Mouse (Mus musculus) thymus, postnatal 14 days (tissue): ENCODE measurements around the gene Sptbn1.

Experiments
- DNase-seq: peaks from one replicate; pipeline ENCODE4 v3.0.0; 2021

Sptbn1 gene

GRCm38 (mm10) chr11:30210100-30210811 is 57.7 kb downstream of the Sptbn1 start:
- no peak for DNase-seq

GRCm38 (mm10) chr11:30209495-30209894 is 58.5 kb downstream of the Sptbn1 start:
- no peak for DNase-seq

DNA sequence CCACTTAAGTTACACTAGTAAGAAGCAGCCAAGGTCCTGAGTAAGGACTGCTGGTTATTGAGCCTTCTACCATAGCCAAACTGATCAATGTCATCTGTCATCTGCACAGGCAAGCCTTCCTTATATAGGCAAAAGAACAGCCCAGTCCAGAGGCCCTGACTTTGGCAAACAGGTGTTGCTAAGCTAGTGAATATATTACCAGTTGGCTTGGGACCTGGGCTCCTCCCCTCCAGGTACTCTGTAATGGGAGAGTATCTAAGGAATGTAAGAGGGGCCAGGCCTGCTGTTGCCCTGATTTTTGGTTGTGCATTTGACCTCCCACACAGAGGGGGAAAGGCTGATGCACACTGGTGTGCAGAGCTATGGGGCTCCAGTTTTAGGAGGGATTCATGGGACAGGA is 63.6 kb downstream of the Sptbn1 start:
- DNase-seq: no peak

DNA sequence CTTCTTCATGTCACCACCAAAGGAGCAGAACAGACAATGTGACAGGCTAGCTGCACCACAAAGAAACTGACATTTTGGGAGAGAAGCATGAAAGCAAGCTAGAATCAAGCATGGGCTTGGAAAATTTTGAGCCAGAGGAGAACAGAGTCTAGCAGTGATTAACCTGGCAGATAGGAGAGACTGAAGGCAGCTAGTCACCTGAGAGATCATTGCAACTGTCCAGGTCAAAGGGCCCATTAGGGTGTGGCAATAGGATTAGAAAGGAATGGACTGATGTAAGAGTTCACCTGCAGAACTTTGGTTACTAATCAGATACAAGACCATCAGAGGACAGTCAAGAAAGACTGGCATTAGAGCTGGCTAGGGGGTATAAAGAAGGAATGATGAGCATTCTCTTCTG is 67.6 kb downstream of the Sptbn1 start:
- no peak for DNase-seq

DNA sequence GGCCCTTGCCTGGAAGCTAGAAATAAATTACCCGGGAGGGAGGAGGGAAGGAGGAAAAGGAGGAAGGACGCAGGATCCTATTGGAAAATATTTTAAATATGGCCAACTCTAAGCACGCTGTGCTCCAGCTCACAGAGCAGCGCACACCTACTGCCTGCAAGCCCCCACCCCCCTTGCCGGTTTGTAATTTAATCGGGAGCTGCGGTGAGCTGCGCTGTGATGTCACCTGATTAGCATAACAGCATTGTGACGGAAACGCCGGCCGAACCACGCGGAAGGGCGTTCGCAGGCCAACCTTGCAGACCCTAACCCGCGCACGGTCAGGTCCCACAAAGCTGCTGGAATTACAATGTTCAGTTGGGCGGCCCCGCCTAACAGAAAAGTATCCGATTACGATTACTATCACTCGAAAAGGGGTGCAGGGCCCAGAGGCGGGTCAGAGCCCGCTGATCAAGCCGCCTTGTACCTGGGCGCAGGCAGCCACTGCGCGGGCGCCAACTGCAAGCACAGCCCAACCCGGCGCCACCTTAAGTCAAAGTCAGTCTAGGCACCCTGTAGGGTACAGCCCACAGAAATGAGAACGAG is 69.8 kb downstream of the Sptbn1 start:
- DNase-seq: peak; percentile 91

GRCm38 (mm10) chr11:30197564-30198090 is 70.3 kb downstream of the Sptbn1 start:
- DNase-seq: peak; percentile 64

DNA sequence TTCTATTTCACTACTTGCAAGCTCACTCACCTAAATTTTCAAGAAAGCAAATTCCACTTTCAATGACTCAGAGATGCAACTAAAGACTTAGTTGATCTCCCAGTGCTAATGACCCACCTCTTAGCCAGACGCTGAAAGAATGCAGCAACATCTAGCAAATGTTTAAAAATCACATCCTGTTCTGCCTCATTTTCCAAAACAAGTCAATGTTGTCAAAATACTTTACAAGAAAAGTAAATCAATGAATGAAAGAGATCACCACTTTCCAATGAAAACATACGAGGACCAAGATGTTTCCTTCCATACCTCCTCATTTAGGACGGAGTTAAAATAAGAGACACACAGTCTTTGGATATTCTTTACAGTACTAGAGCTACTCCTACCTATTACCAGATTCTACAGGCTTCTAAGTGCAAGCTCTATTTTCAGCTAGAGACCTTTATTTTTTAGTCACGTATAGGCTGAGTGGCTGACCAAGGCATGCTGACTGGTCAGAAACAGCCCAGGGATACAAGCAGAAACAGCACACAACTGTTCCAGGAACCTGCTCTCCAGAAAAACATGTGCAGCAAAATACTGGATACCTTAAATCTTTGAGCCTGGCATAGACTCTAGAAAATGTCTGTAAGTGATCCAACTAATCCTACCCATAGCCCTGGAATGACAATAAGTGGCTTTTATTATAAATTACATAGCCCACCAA is 71.5 kb downstream of the Sptbn1 start:
- DNase-seq: no peak

DNA sequence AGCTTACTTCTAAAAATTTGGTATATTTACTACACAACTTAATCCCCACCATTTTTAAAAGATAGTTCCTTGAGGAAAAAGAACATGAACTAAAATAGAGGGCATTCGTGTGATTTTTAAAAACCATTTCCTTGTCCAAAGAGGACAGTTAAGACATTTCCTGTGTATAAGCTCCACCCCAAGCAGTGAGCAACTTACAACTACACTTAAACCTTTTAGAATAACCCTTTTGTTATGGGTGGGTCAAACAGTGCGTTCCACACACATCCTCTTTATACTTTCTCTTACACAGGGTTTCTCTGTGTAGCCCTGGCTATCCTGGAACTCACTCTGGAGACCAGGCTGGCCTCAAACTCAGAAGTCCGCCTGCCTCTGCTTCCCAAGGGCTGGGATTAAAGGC is 72.2 kb downstream of the Sptbn1 start:
- peak; percentile 24 for DNase-seq

DNA sequence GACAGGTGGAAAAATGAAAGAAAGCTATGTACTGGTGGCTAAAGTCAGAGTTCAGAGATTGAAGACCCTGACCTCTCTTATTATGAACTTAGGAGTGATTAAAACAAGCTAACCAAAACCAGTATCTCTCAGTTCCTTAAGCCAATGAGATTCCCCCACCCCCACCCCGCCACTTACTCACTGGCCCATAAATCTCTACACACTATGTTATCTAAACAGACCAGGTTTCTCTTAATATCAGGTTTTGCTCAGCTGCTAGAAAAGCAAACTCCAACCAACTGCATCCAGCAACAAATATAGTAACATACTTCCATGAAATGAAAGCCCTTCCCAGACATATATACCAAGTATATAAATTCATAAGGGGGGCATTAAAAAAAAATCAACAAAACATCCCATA is 73.2 kb downstream of the Sptbn1 start:
- no peak for DNase-seq

- DNase-seq: no peak
These were observed 77.0 kb downstream of the Sptbn1 start for GRCm38 (mm10) chr11:30190959-30191358.

- peak; percentile 30 for DNase-seq
These were observed 77.9 kb downstream of the Sptbn1 start for GRCm38 (mm10) chr11:30190119-30190518.

DNA sequence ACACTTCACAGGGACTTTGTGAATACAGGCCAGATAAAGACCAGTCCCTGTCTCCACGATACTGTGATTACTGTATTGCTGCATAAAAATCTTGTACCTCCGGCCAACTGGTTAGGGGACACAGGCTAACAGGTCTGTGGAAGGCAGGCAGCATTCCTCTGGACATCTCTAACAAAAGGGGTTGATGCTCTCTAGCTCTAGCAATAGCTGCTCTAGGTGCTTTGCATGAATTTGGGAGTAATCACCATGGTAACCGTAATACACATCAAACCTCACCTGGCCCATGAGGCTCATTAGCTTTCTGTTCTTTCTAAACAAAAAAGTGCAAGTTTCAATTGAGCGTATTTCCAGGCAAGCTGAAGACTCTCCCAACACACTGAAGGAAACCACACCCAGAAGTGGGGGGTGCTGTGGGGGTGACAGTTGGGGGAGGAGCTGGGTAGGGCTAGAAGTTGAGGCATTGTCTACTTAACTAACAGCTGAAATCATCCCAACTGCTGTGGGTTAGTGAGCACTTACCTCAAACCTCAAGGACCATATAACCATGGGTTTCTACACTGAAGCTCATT is 81.0 kb downstream of the Sptbn1 start:
- peak; percentile 80 for DNase-seq

GRCm38 (mm10) chr11:30184527-30184926 is 83.4 kb downstream of the Sptbn1 start:
- DNase-seq: no peak

DNA sequence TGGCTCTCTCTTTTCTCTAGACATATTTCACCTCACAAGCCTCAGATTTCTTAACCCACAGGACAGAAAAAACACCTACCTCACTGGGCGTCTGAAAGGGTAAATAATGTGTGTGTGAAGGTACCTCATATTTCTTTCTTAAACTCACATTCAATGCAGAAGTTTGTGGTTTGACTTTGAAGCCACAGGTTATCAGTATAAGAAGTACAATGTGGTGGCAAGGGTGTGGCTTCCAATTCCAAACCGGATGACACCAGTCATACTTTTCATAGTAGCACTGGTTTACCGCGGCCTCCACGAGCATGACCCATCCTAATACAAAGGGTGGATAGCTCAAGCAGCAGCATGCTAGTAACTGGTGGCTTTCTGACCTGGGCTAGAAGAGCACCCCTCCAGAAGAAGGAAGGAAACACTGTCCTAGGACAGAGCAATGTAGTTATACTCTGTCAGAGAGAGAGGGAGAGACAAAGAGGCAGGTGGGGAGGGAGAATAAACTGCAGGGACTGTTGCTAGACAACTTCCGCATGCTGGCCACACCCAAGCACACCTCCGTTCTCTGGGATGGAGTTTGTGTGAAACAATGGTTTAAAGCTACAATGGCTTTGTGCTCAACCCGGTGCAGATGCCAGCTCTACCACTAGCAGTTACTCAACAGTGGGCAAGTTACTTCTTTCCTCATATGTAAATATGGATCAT is 85.1 kb downstream of the Sptbn1 start:
- peak; percentile 59 for DNase-seq

- no peak for DNase-seq
These were observed 89.8 kb downstream of the Sptbn1 start for GRCm38 (mm10) chr11:30178193-30178592.

GRCm38 (mm10) chr11:30177145-30177840 is 90.7 kb downstream of the Sptbn1 start:
- DNase-seq: no peak

DNA sequence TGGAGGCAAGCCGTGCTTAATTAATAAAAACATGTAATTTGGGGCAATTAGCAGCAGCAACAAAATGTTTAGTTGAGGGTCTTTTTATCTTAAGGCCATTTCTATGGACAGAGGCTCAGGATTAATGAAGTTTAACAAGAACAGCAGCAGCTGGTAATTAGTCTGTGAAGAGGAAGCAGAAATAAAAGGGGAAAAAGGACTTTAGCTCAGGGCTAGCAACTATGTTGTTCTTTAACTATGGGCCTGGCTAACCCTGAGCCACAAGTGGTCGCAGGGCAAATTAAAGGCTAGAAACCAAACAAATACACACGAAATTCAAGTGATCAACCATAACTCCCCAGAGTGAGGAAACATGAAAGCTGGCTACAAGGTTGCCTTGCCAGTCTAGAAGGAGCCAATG is 91.9 kb downstream of the Sptbn1 start:
- DNase-seq: no peak

DNA sequence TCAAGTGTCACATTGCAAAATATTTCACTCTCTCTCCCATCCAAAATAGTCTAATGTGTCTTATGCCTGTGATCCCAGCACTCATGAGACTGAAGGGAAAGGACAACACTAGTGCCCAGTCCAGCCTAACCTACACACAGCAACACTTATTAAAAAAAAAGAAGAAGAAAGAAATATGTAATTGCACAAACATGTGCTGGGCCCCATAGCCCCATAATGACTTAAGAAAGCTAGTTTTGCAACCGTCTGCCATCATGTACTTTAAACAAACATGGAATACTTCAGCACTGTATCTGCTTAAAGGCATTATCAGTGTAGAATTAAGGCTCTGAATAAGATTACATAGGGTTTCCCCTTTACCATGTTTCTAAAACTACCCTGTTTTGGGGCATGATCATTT is 92.4 kb downstream of the Sptbn1 start:
- no peak for DNase-seq

DNA sequence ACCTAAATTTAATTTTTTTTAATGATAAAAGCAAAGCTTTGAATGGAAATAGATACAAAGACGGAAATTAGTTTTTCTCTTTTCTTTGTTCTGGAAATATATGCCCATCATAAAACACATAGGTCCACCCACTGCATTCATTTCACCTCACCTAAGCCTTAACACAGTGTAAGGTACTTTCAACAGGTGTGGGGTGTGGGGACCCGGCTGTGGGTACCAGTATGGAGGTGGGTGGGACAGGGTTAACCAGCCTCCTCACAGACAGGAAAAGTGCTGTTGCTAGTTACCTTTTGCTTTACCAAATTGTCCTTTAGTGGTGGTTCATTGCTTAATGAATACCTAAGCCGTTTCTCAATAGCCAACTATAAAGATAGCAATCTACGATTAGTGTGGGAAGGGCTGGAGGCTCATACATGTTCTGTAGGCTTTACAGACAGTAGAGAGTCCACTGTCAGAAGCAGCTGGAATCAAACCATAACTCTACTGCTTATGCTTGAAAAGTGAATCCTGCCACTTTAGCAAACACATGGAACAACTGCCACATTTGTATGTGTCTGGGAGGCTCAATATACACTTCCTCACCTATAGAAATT is 96.3 kb downstream of the Sptbn1 start:
- DNase-seq: no peak

- no peak for DNase-seq
These were observed 96.8 kb downstream of the Sptbn1 start for GRCm38 (mm10) chr11:30171184-30171583.

GRCm38 (mm10) chr11:30166551-30166922 is 101.4 kb downstream of the Sptbn1 start:
- DNase-seq: no peak
